Mouse (Mus musculus): ENCODE results near the gene Ccr7. TPM values are rescaled to one million over a fixed set of nuclear protein-coding genes. Genes with fewer than 3 reads are reported as not detected.

Gene Ccr7
- polyA plus RNA-seq, 1 experiment from 2014 or later: 0.33 TPM

GRCm38 (mm10) chr11:99120524-99121217 is 34.2 kb downstream of the Ccr7 start:
- H3K4me1 ChIP-seq (ENCODE audit: control insufficient read depth, insufficient read depth, low read length): peaks cover 33% of the 10 kb centered on the region
- ATAC-seq (ENCODE audit: low read depth): peak; percentile 24; the same call in 1 of the 2 replicates
- peak overlapping the region; percentile 95 for H3K27ac ChIP-seq (replicated peaks; ENCODE audit: low read depth, low read length)
- H3K4me2 ChIP-seq (ENCODE audit: low read depth, low read length): 0 out of 2 replicates have a peak overlapping the region, but pooled peaks have one; percentile 6
- WGBS: 22% methylated on average over 20 of the region's 20 CpGs
- H3K27me3 ChIP-seq (replicated peaks; ENCODE audit: control insufficient read depth, insufficient read depth, low read length): no peaks in the 10 kb centered on the region
- 0 out of 2 replicates have a peak, but pooled peaks cover 3% of the 10 kb centered on the region for H3K9me3 ChIP-seq (ENCODE audit: control insufficient read depth, low read length)
- peak; percentile 74 for DNase-seq (ENCODE audit: low spot score)
- no peaks in the 10 kb centered on the region for H3K36me3 ChIP-seq (ENCODE audit: control insufficient read depth, insufficient read depth, low read length)
- H3K4me3 ChIP-seq (ENCODE audit: low read depth, low read length): no peak overlapping the region
- peak overlapping the region; percentile 42; the same call in 1 of the 2 replicates for H3K9ac ChIP-seq (ENCODE audit: low read depth, low read length)

- Histone ChIP-seq H3K27me3 (replicated peaks; ENCODE audit: control insufficient read depth, insufficient read depth, low read length) (no peaks in the 10 kb centered on the region), H3K4me3 (ENCODE audit: low read depth, low read length) (no peak overlapping the region), H3K9ac (ENCODE audit: low read depth, low read length) (no peak overlapping the region), H3K4me1 (ENCODE audit: control insufficient read depth, insufficient read depth, low read length) (peaks cover 28% of the 10 kb centered on the region), H3K27ac (replicated peaks; ENCODE audit: low read depth, low read length) (peak overlapping the region; percentile 67), H3K9me3 (ENCODE audit: control insufficient read depth, low read length) (0 out of 2 replicates have a peak, but pooled peaks cover 3% of the 10 kb centered on the region), H3K4me2 (ENCODE audit: low read depth, low read length) (no peak overlapping the region), H3K36me3 (ENCODE audit: control insufficient read depth, insufficient read depth, low read length) (no peaks in the 10 kb centered on the region)
- no peak for ATAC-seq (ENCODE audit: low read depth)
- WGBS: 63% methylated on average over 7 of the region's 7 CpGs
- no peak for DNase-seq (ENCODE audit: low spot score)
These were observed 35.9 kb downstream of the Ccr7 start for GRCm38 (mm10) chr11:99118963-99119362.

GRCm38 (mm10) chr11:99118420-99118819 is 36.5 kb downstream of the Ccr7 start:
- no peak for DNase-seq (ENCODE audit: low spot score)
- Histone ChIP-seq H3K27ac (replicated peaks; ENCODE audit: low read depth, low read length) (peak overlapping the region; percentile 67), H3K36me3 (ENCODE audit: control insufficient read depth, insufficient read depth, low read length) (no peaks in the 10 kb centered on the region)

GRCm38 (mm10) chr11:99117907-99118306 is 37.0 kb downstream of the Ccr7 start:
- WGBS: 46% methylated on average over 7 of the region's 7 CpGs
- Histone ChIP-seq H3K27me3 (replicated peaks; ENCODE audit: control insufficient read depth, insufficient read depth, low read length) (no peaks in the 10 kb centered on the region), H3K9me3 (ENCODE audit: control insufficient read depth, low read length) (no peaks in the 10 kb centered on the region), H3K27ac (replicated peaks; ENCODE audit: low read depth, low read length) (peak overlapping the region; percentile 67), H3K4me3 (ENCODE audit: low read depth, low read length) (no peak overlapping the region), H3K36me3 (ENCODE audit: control insufficient read depth, insufficient read depth, low read length) (no peaks in the 10 kb centered on the region), H3K4me2 (ENCODE audit: low read depth, low read length) (no peak overlapping the region), H3K9ac (ENCODE audit: low read depth, low read length) (no peak overlapping the region), H3K4me1 (ENCODE audit: control insufficient read depth, insufficient read depth, low read length) (peaks cover 33% of the 10 kb centered on the region)
- DNase-seq (ENCODE audit: low spot score) (peak; percentile 69), ATAC-seq (ENCODE audit: low read depth) (no peak)

More at GRCm38 (mm10) chr11:99118420-99118819, 36.5 kb downstream of the Ccr7 start:
- WGBS: 93% methylated on average over 1 of the region's 1 CpGs
- Histone ChIP-seq H3K27me3 (replicated peaks; ENCODE audit: control insufficient read depth, insufficient read depth, low read length) (no peaks in the 10 kb centered on the region), H3K9ac (ENCODE audit: low read depth, low read length) (no peak overlapping the region), H3K4me2 (ENCODE audit: low read depth, low read length) (no peak overlapping the region), H3K9me3 (ENCODE audit: control insufficient read depth, low read length) (no peaks in the 10 kb centered on the region), H3K4me3 (ENCODE audit: low read depth, low read length) (no peak overlapping the region), H3K4me1 (ENCODE audit: control insufficient read depth, insufficient read depth, low read length) (peaks cover 32% of the 10 kb centered on the region)
- no peak for ATAC-seq (ENCODE audit: low read depth)

GRCm38 (mm10) chr11:99115940-99116339 is 38.9 kb downstream of the Ccr7 start:
- DNase-seq (ENCODE audit: low spot score) (no peak), ATAC-seq (ENCODE audit: low read depth) (no peak)
- Histone ChIP-seq H3K4me2 (ENCODE audit: low read depth, low read length) (no peak overlapping the region), H3K9ac (ENCODE audit: low read depth, low read length) (no peak overlapping the region), H3K27me3 (replicated peaks; ENCODE audit: control insufficient read depth, insufficient read depth, low read length) (no peaks in the 10 kb centered on the region), H3K4me3 (ENCODE audit: low read depth, low read length) (no peak overlapping the region), H3K36me3 (ENCODE audit: control insufficient read depth, insufficient read depth, low read length) (no peaks in the 10 kb centered on the region), H3K4me1 (ENCODE audit: control insufficient read depth, insufficient read depth, low read length) (peaks cover 33% of the 10 kb centered on the region), H3K9me3 (ENCODE audit: control insufficient read depth, low read length) (no peaks in the 10 kb centered on the region), H3K27ac (replicated peaks; ENCODE audit: low read depth, low read length) (no peak overlapping the region)
- 64% methylated on average over 6 of the region's 6 CpGs for WGBS

- Histone ChIP-seq H3K9me3 (ENCODE audit: control insufficient read depth, low read length) (no peaks in the 10 kb centered on the region), H3K36me3 (ENCODE audit: control insufficient read depth, insufficient read depth, low read length) (no peaks in the 10 kb centered on the region), H3K27ac (replicated peaks; ENCODE audit: low read depth, low read length) (peak overlapping the region; percentile 59), H3K4me2 (ENCODE audit: low read depth, low read length) (no peak overlapping the region), H3K9ac (ENCODE audit: low read depth, low read length) (no peak overlapping the region), H3K4me1 (ENCODE audit: control insufficient read depth, insufficient read depth, low read length) (peaks cover 13% of the 10 kb centered on the region; the same call in 1 of the 2 replicates), H3K4me3 (ENCODE audit: low read depth, low read length) (no peak overlapping the region), H3K27me3 (replicated peaks; ENCODE audit: control insufficient read depth, insufficient read depth, low read length) (no peaks in the 10 kb centered on the region)
- peak; percentile 72 for ATAC-seq (ENCODE audit: low read depth)
- DNase-seq (ENCODE audit: low spot score): peak; percentile 91
- 5% methylated on average over 3 of the region's 3 CpGs for WGBS
These were observed 41.8 kb downstream of the Ccr7 start for GRCm38 (mm10) chr11:99113111-99113510.

GRCm38 (mm10) chr11:99112700-99113099 is 42.2 kb downstream of the Ccr7 start:
- ATAC-seq (ENCODE audit: low read depth) (peak; percentile 53; the same call in 1 of the 2 replicates), DNase-seq (ENCODE audit: low spot score) (no peak)
- H3K4me1 ChIP-seq (ENCODE audit: control insufficient read depth, insufficient read depth, low read length): peaks cover 13% of the 10 kb centered on the region; the same call in 1 of the 2 replicates
- no peak overlapping the region for H3K4me2 ChIP-seq (ENCODE audit: low read depth, low read length)
- H3K9me3 ChIP-seq (ENCODE audit: control insufficient read depth, low read length): no peaks in the 10 kb centered on the region
- H3K27ac ChIP-seq (replicated peaks; ENCODE audit: low read depth, low read length): peak overlapping the region; percentile 59
- no peaks in the 10 kb centered on the region for H3K27me3 ChIP-seq (replicated peaks; ENCODE audit: control insufficient read depth, insufficient read depth, low read length)
- H3K36me3 ChIP-seq (ENCODE audit: control insufficient read depth, insufficient read depth, low read length): no peaks in the 10 kb centered on the region
- H3K4me3 ChIP-seq (ENCODE audit: low read depth, low read length): no peak overlapping the region
- WGBS: 6% methylated on average over 5 of the region's 5 CpGs
- no peak overlapping the region for H3K9ac ChIP-seq (ENCODE audit: low read depth, low read length)

- DNase-seq (ENCODE audit: low spot score) (no peak), ATAC-seq (ENCODE audit: low read depth) (no peak)
- Histone ChIP-seq H3K36me3 (ENCODE audit: control insufficient read depth, insufficient read depth, low read length) (no peaks in the 10 kb centered on the region), H3K4me2 (ENCODE audit: low read depth, low read length) (no peak overlapping the region), H3K27me3 (replicated peaks; ENCODE audit: control insufficient read depth, insufficient read depth, low read length) (no peaks in the 10 kb centered on the region), H3K9ac (ENCODE audit: low read depth, low read length) (no peak overlapping the region), H3K4me1 (ENCODE audit: control insufficient read depth, insufficient read depth, low read length) (peaks cover 18% of the 10 kb centered on the region), H3K4me3 (ENCODE audit: low read depth, low read length) (no peak overlapping the region), H3K27ac (replicated peaks; ENCODE audit: low read depth, low read length) (no peak overlapping the region), H3K9me3 (ENCODE audit: control insufficient read depth, low read length) (no peaks in the 10 kb centered on the region)
- WGBS: 90% methylated on average over 7 of the region's 7 CpGs
These were observed 43.2 kb downstream of the Ccr7 start for GRCm38 (mm10) chr11:99111631-99112030.

- Histone ChIP-seq H3K27ac (replicated peaks; ENCODE audit: low read depth, low read length) (no peak overlapping the region), H3K4me2 (ENCODE audit: low read depth, low read length) (no peak overlapping the region)
- 59% methylated on average over 11 of the region's 11 CpGs for WGBS
These were observed 43.7 kb downstream of the Ccr7 start for GRCm38 (mm10) chr11:99111155-99111554.

More at GRCm38 (mm10) chr11:99111155-99111554, 43.7 kb downstream of the Ccr7 start:
- no peaks in the 10 kb centered on the region for H3K36me3 ChIP-seq (ENCODE audit: control insufficient read depth, insufficient read depth, low read length)
- no peak overlapping the region for H3K9ac ChIP-seq (ENCODE audit: low read depth, low read length)
- DNase-seq (ENCODE audit: low spot score) (no peak), ATAC-seq (ENCODE audit: low read depth) (0 out of 2 replicates have a peak, but pooled peaks have one; percentile 12)
- H3K9me3 ChIP-seq (ENCODE audit: control insufficient read depth, low read length): no peaks in the 10 kb centered on the region
- peaks cover 23% of the 10 kb centered on the region for H3K4me1 ChIP-seq (ENCODE audit: control insufficient read depth, insufficient read depth, low read length)
- H3K27me3 ChIP-seq (replicated peaks; ENCODE audit: control insufficient read depth, insufficient read depth, low read length): no peaks in the 10 kb centered on the region
- no peak overlapping the region for H3K4me3 ChIP-seq (ENCODE audit: low read depth, low read length)

Data from embryonic facial prominence, embryonic 14.5 days (tissue).